Mouse (Mus musculus): ENCODE data around the gene Gzmm. TPM values are rescaled to one million over a fixed set of nuclear protein-coding genes. Genes with fewer than 3 reads are reported as not detected.

The Gzmm gene
- 0.74 TPM for polyA plus RNA-seq (2015; fragmentation: Illumina TruSeq; extraction: RNeasy Lipid Tissue Mini Kit (QIAGEN cat#74804); ENCODE audit: insufficient read depth, low read depth, low replicate concordance)

GRCm38 (mm10) chr10:79688720-79689119 is at the start of gene Gzmm:
Gene Gzmm (plus strand): TSS chr10:79689020.

GRCm38 (mm10) chr10:79645711-79646110 is 43.1 kb upstream of the Gzmm start, which contains the start of gene Odf3l2:
Gene Odf3l2 (minus strand): TSS chr10:79645738.

GRCm38 (mm10) chr10:79664131-79664665 is 24.6 kb upstream of the Gzmm start, which contains the start of gene Madcam1:
Gene Madcam1 (plus strand): TSS chr10:79664559.

GRCm38 (mm10) chr10:79668771-79669575 is 19.8 kb upstream of the Gzmm start, which contains the start of gene Tpgs1:
Gene Tpgs1 (plus strand): TSS chr10:79669369.

GRCm38 (mm10) chr10:79681591-79682245 is 7.1 kb upstream of the Gzmm start, which contains the start of gene Cdc34:
Gene Cdc34 (plus strand): TSS chr10:79682195.

GRCm38 (mm10) chr10:79704065-79704969 is 15.5 kb downstream of the Gzmm start, which contains the start of gene Bsg:
Gene Bsg (plus strand): TSS chr10:79704491.

GRCm38 (mm10) chr10:79716254-79716987 is 27.6 kb downstream of the Gzmm start, which contains the start of gene Hcn2:
Gene Hcn2 (plus strand): TSS chr10:79716634.

Other genes with a start within 250 kb of the Gzmm start
- gene Vmn2r83, start 220.3 kb upstream of the Gzmm start, polyA plus RNA-seq (2015; fragmentation: Illumina TruSeq; extraction: RNeasy Lipid Tissue Mini Kit (QIAGEN cat#74804); ENCODE audit: insufficient read depth, low read depth, low replicate concordance): not detected
- 7.3 TPM for gene Plpp2, start 155.2 kb upstream of the Gzmm start, polyA plus RNA-seq (2015; fragmentation: Illumina TruSeq; extraction: RNeasy Lipid Tissue Mini Kit (QIAGEN cat#74804); ENCODE audit: insufficient read depth, low read depth, low replicate concordance)
- 10.7 TPM for gene Mier2, start 133.8 kb upstream of the Gzmm start, polyA plus RNA-seq (2015; fragmentation: Illumina TruSeq; extraction: RNeasy Lipid Tissue Mini Kit (QIAGEN cat#74804); ENCODE audit: insufficient read depth, low read depth, low replicate concordance)
- not detected for gene Theg, start 101.7 kb upstream of the Gzmm start, polyA plus RNA-seq (2015; fragmentation: Illumina TruSeq; extraction: RNeasy Lipid Tissue Mini Kit (QIAGEN cat#74804); ENCODE audit: insufficient read depth, low read depth, low replicate concordance)
- gene C2cd4c, start 75.0 kb upstream of the Gzmm start, polyA plus RNA-seq (2015; fragmentation: Illumina TruSeq; extraction: RNeasy Lipid Tissue Mini Kit (QIAGEN cat#74804); ENCODE audit: insufficient read depth, low read depth, low replicate concordance): 0.61 TPM
- 3.3 TPM for gene Shc2, start 51.1 kb upstream of the Gzmm start, polyA plus RNA-seq (2015; fragmentation: Illumina TruSeq; extraction: RNeasy Lipid Tissue Mini Kit (QIAGEN cat#74804); ENCODE audit: insufficient read depth, low read depth, low replicate concordance)
- gene Odf3l2, start 43.3 kb upstream of the Gzmm start, polyA plus RNA-seq (2015; fragmentation: Illumina TruSeq; extraction: RNeasy Lipid Tissue Mini Kit (QIAGEN cat#74804); ENCODE audit: insufficient read depth, low read depth, low replicate concordance): not detected
- not detected for gene Madcam1, start 24.5 kb upstream of the Gzmm start, polyA plus RNA-seq (2015; fragmentation: Illumina TruSeq; extraction: RNeasy Lipid Tissue Mini Kit (QIAGEN cat#74804); ENCODE audit: insufficient read depth, low read depth, low replicate concordance)
- 4.6 TPM for gene Tpgs1, start 19.7 kb upstream of the Gzmm start, polyA plus RNA-seq (2015; fragmentation: Illumina TruSeq; extraction: RNeasy Lipid Tissue Mini Kit (QIAGEN cat#74804); ENCODE audit: insufficient read depth, low read depth, low replicate concordance)
- 47.7 TPM for gene Cdc34, start 6.8 kb upstream of the Gzmm start, polyA plus RNA-seq (2015; fragmentation: Illumina TruSeq; extraction: RNeasy Lipid Tissue Mini Kit (QIAGEN cat#74804); ENCODE audit: insufficient read depth, low read depth, low replicate concordance)
- gene Bsg, start 15.5 kb downstream of the Gzmm start, polyA plus RNA-seq (2015; fragmentation: Illumina TruSeq; extraction: RNeasy Lipid Tissue Mini Kit (QIAGEN cat#74804); ENCODE audit: insufficient read depth, low read depth, low replicate concordance): 168 TPM
- gene Hcn2, start 27.6 kb downstream of the Gzmm start, polyA plus RNA-seq (2015; fragmentation: Illumina TruSeq; extraction: RNeasy Lipid Tissue Mini Kit (QIAGEN cat#74804); ENCODE audit: insufficient read depth, low read depth, low replicate concordance): 0.83 TPM
- 29.7 TPM for gene Polrmt, start 57.6 kb downstream of the Gzmm start, polyA plus RNA-seq (2015; fragmentation: Illumina TruSeq; extraction: RNeasy Lipid Tissue Mini Kit (QIAGEN cat#74804); ENCODE audit: insufficient read depth, low read depth, low replicate concordance)
- not detected for gene Fgf22, start 66.1 kb downstream of the Gzmm start, polyA plus RNA-seq (2015; fragmentation: Illumina TruSeq; extraction: RNeasy Lipid Tissue Mini Kit (QIAGEN cat#74804); ENCODE audit: insufficient read depth, low read depth, low replicate concordance)
- gene Rnf126, start 77.9 kb downstream of the Gzmm start, polyA plus RNA-seq (2015; fragmentation: Illumina TruSeq; extraction: RNeasy Lipid Tissue Mini Kit (QIAGEN cat#74804); ENCODE audit: insufficient read depth, low read depth, low replicate concordance): 22.3 TPM
- gene Fstl3, start 88.3 kb downstream of the Gzmm start, polyA plus RNA-seq (2015; fragmentation: Illumina TruSeq; extraction: RNeasy Lipid Tissue Mini Kit (QIAGEN cat#74804); ENCODE audit: insufficient read depth, low read depth, low replicate concordance): 7.2 TPM
- gene Prss57, start 101.9 kb downstream of the Gzmm start, polyA plus RNA-seq (2015; fragmentation: Illumina TruSeq; extraction: RNeasy Lipid Tissue Mini Kit (QIAGEN cat#74804); ENCODE audit: insufficient read depth, low read depth, low replicate concordance): not detected
- 13.2 TPM for gene Palm, start 104.6 kb downstream of the Gzmm start, polyA plus RNA-seq (2015; fragmentation: Illumina TruSeq; extraction: RNeasy Lipid Tissue Mini Kit (QIAGEN cat#74804); ENCODE audit: insufficient read depth, low read depth, low replicate concordance)
- gene Misp, start 132.0 kb downstream of the Gzmm start, polyA plus RNA-seq (2015; fragmentation: Illumina TruSeq; extraction: RNeasy Lipid Tissue Mini Kit (QIAGEN cat#74804); ENCODE audit: insufficient read depth, low read depth, low replicate concordance): 1.3 TPM
- 39.5 TPM for gene Ptbp1, start 165.4 kb downstream of the Gzmm start, polyA plus RNA-seq (2015; fragmentation: Illumina TruSeq; extraction: RNeasy Lipid Tissue Mini Kit (QIAGEN cat#74804); ENCODE audit: insufficient read depth, low read depth, low replicate concordance)
- gene Prtn3, start 185.5 kb downstream of the Gzmm start, polyA plus RNA-seq (2015; fragmentation: Illumina TruSeq; extraction: RNeasy Lipid Tissue Mini Kit (QIAGEN cat#74804); ENCODE audit: insufficient read depth, low read depth, low replicate concordance): 1.1 TPM
- 2.6 TPM for gene Plppr3, start 185.6 kb downstream of the Gzmm start, polyA plus RNA-seq (2015; fragmentation: Illumina TruSeq; extraction: RNeasy Lipid Tissue Mini Kit (QIAGEN cat#74804); ENCODE audit: insufficient read depth, low read depth, low replicate concordance)
- gene Elane, start 197.2 kb downstream of the Gzmm start, polyA plus RNA-seq (2015; fragmentation: Illumina TruSeq; extraction: RNeasy Lipid Tissue Mini Kit (QIAGEN cat#74804); ENCODE audit: insufficient read depth, low read depth, low replicate concordance): not detected
- 168 TPM for gene Cfd, start 201.8 kb downstream of the Gzmm start, polyA plus RNA-seq (2015; fragmentation: Illumina TruSeq; extraction: RNeasy Lipid Tissue Mini Kit (QIAGEN cat#74804); ENCODE audit: insufficient read depth, low read depth, low replicate concordance)
- gene Med16, start 219.9 kb downstream of the Gzmm start, polyA plus RNA-seq (2015; fragmentation: Illumina TruSeq; extraction: RNeasy Lipid Tissue Mini Kit (QIAGEN cat#74804); ENCODE audit: insufficient read depth, low read depth, low replicate concordance): 4.0 TPM
- gene Gm26602, start 221.8 kb downstream of the Gzmm start, polyA plus RNA-seq (2015; fragmentation: Illumina TruSeq; extraction: RNeasy Lipid Tissue Mini Kit (QIAGEN cat#74804); ENCODE audit: insufficient read depth, low read depth, low replicate concordance): not detected
- not detected for gene Kiss1r, start 228.0 kb downstream of the Gzmm start, polyA plus RNA-seq (2015; fragmentation: Illumina TruSeq; extraction: RNeasy Lipid Tissue Mini Kit (QIAGEN cat#74804); ENCODE audit: insufficient read depth, low read depth, low replicate concordance)
- 19.0 TPM for gene R3hdm4, start 232.2 kb downstream of the Gzmm start, polyA plus RNA-seq (2015; fragmentation: Illumina TruSeq; extraction: RNeasy Lipid Tissue Mini Kit (QIAGEN cat#74804); ENCODE audit: insufficient read depth, low read depth, low replicate concordance)
- 1.0 TPM for gene Arid3a, start 238.0 kb downstream of the Gzmm start, polyA plus RNA-seq (2015; fragmentation: Illumina TruSeq; extraction: RNeasy Lipid Tissue Mini Kit (QIAGEN cat#74804); ENCODE audit: insufficient read depth, low read depth, low replicate concordance)